Mouse (Mus musculus): ENCODE results near the gene Fndc11. TPM values are rescaled to one million over a fixed set of nuclear protein-coding genes. Genes with fewer than 3 reads are reported as not detected.

The Fndc11 gene
- total and polyA plus RNA-seq, 3 experiments, result 0.59 TPM; not detected in 2

GRCm38 (mm10) chr2:181224994-181225393 lies 5.2 kb downstream of the Fndc11 start:
- H3K36me3 ChIP-seq (replicated peaks in 1 of 2; ENCODE audit: control insufficient read depth in 1 of 2, insufficient read depth in 1 of 2, low read length in 1 of 2), result peaks cover 38 to 65% of the 10 kb centered on the region in 2 experiments
- no peak for TF ChIP-seq ELF1 (IDR thresholded peaks at IDR 0.05; ENCODE audit: low read depth, low read length)
- no peak for TF ChIP-seq MAFK (IDR thresholded peaks at IDR 0.05; ENCODE audit: insufficient replicate concordance, low read length)
- no peak for TF ChIP-seq HCFC1 (IDR thresholded peaks at IDR 0.05; ENCODE audit: low read depth, low read length)
- no peak for TF ChIP-seq MAX (IDR thresholded peaks at IDR 0.05; ENCODE audit: low read length)
- no peak for TF ChIP-seq EP300 (IDR thresholded peaks at IDR 0.05; ENCODE audit: low read length)
- TF ChIP-seq TCF12 (IDR thresholded peaks at IDR 0.05; ENCODE audit: low read depth, low read length), result no peak
- H3K4me1 ChIP-seq (ENCODE audit: control insufficient read depth in 1 of 2, insufficient read depth in 2 of 2), result peaks cover 2 to 10% of the 10 kb centered on the region in 2 experiments; a peak in 3 of 4 replicates
- no peaks in the 10 kb centered on the region for H3K79me2 ChIP-seq (replicated peaks; ENCODE audit: control insufficient read depth, extremely low read depth, insufficient read depth, poor library complexity, severe bottlenecking)
- H3K9ac ChIP-seq (ENCODE audit: insufficient read depth, low read depth), result no peak overlapping the region
- DNase-seq (ENCODE audit: extremely low read depth), result no peak
- dilution Hi-C loops (cut with MboI; ENCODE audit: extremely low pct_ligation_motif_present, extremely low pct_unique_long_range_greater_than_20kb, low sequenced_read_pairs), result no loop called here
- no peak overlapping the region for H3K4me2 ChIP-seq (ENCODE audit: insufficient read depth, low read depth, poor library complexity, severe bottlenecking)
- H3K4me3 ChIP-seq (replicated peaks in 1 of 3; ENCODE audit: low read depth in 2 of 3, low read length in 2 of 3, poor library complexity in 1 of 3), result no peak overlapping the region
- H3K27me3 ChIP-seq (replicated peaks), result no peaks in the 10 kb centered on the region
- in situ Hi-C loops (cut with MboI; ENCODE audit: low pct_ligation_motif_present, low pct_unique_long_range_greater_than_20kb, low sequenced_read_pairs), result no loop called here
- H3K27ac ChIP-seq (ENCODE audit: insufficient read depth, low read depth), result no peak overlapping the region
- H3K9me3 ChIP-seq (replicated peaks; ENCODE audit: low read length), result no peaks in the 10 kb centered on the region

GRCm38 (mm10) chr2:181227122-181227521 lies 7.3 kb downstream of the Fndc11 start:
- dilution Hi-C loops (cut with MboI; ENCODE audit: extremely low pct_ligation_motif_present, extremely low pct_unique_long_range_greater_than_20kb, low sequenced_read_pairs), result no loop called here
- no peaks in the 10 kb centered on the region for H3K27me3 ChIP-seq (replicated peaks)
- H3K4me2 ChIP-seq (ENCODE audit: insufficient read depth, low read depth, poor library complexity, severe bottlenecking), result no peak overlapping the region
- H3K36me3 ChIP-seq (replicated peaks in 1 of 2; ENCODE audit: control insufficient read depth in 1 of 2, insufficient read depth in 1 of 2, low read length in 1 of 2), result peaks cover 58 to 77% of the 10 kb centered on the region in 2 experiments
- no peak for TF ChIP-seq ZKSCAN1 (IDR thresholded peaks at IDR 0.05; ENCODE audit: borderline replicate concordance, low read depth, low read length)
- peak; percentile 32; the same call in 1 of the 2 replicates for TF ChIP-seq SMC3 (IDR thresholded peaks at IDR 0.05; ENCODE audit: low read depth, low read length)
- no peak overlapping the region for H3K4me3 ChIP-seq (replicated peaks in 1 of 3; ENCODE audit: low read depth in 2 of 3, low read length in 2 of 3, poor library complexity in 1 of 3)
- H3K9me3 ChIP-seq (replicated peaks; ENCODE audit: low read length), result no peaks in the 10 kb centered on the region
- no peak overlapping the region for H3K9ac ChIP-seq (ENCODE audit: insufficient read depth, low read depth)
- in situ Hi-C loops (cut with MboI; ENCODE audit: low pct_ligation_motif_present, low pct_unique_long_range_greater_than_20kb, low sequenced_read_pairs), result no loop called here
- no peak overlapping the region for H3K27ac ChIP-seq (ENCODE audit: insufficient read depth, low read depth)
- DNase-seq (ENCODE audit: extremely low read depth), result no peak
- H3K79me2 ChIP-seq (replicated peaks; ENCODE audit: control insufficient read depth, extremely low read depth, insufficient read depth, poor library complexity, severe bottlenecking), result no peaks in the 10 kb centered on the region
- H3K4me1 ChIP-seq (ENCODE audit: control insufficient read depth in 1 of 2, insufficient read depth in 2 of 2), result no peaks in the 10 kb centered on the region

GRCm38 (mm10) chr2:181228335-181228734 lies 8.5 kb downstream of the Fndc11 start:
- dilution Hi-C loops (cut with MboI; ENCODE audit: extremely low pct_ligation_motif_present, extremely low pct_unique_long_range_greater_than_20kb, low sequenced_read_pairs), result no loop called here
- no peak overlapping the region for H3K4me3 ChIP-seq (replicated peaks in 1 of 3; ENCODE audit: low read depth in 2 of 3, low read length in 2 of 3, poor library complexity in 1 of 3)
- no peaks in the 10 kb centered on the region for H3K79me2 ChIP-seq (replicated peaks; ENCODE audit: control insufficient read depth, extremely low read depth, insufficient read depth, poor library complexity, severe bottlenecking)
- in situ Hi-C loops (cut with MboI; ENCODE audit: low pct_ligation_motif_present, low pct_unique_long_range_greater_than_20kb, low sequenced_read_pairs), result no loop called here
- no peak overlapping the region for H3K9ac ChIP-seq (ENCODE audit: insufficient read depth, low read depth)
- no peak for TF ChIP-seq POLR2AphosphoS2 (IDR thresholded peaks at IDR 0.05; ENCODE audit: low read depth, low read length)
- TF ChIP-seq GABPA (IDR thresholded peaks at IDR 0.05; ENCODE audit: insufficient replicate concordance, low read depth, low read length), result no peak
- H3K27ac ChIP-seq (ENCODE audit: insufficient read depth, low read depth), result no peak overlapping the region
- no peaks in the 10 kb centered on the region for H3K27me3 ChIP-seq (replicated peaks)
- DNase-seq (ENCODE audit: extremely low read depth), result no peak
- no peak overlapping the region for H3K4me2 ChIP-seq (ENCODE audit: insufficient read depth, low read depth, poor library complexity, severe bottlenecking)
- H3K4me1 ChIP-seq (ENCODE audit: control insufficient read depth in 1 of 2, insufficient read depth in 2 of 2), result no peaks in the 10 kb centered on the region
- H3K9me3 ChIP-seq (replicated peaks; ENCODE audit: low read length), result no peaks in the 10 kb centered on the region
- peaks cover 70 to 89% of the 10 kb centered on the region in 2 experiments for H3K36me3 ChIP-seq (replicated peaks in 1 of 2; ENCODE audit: control insufficient read depth in 1 of 2, insufficient read depth in 1 of 2, low read length in 1 of 2)
